Mouse (Mus musculus): ENCODE data around the gene Sypl. TPM values are rescaled to one million over a fixed set of nuclear protein-coding genes. Genes with fewer than 3 reads are reported as not detected.
A peak's percentile ranks its signal among the peaks of the same experiment; 100 is the strongest.

Gene Sypl
- total and polyA plus RNA-seq, 3 experiments, result 13.3 to 110 (median 52.8) TPM

- Histone ChIP-seq H3K36me3 (ENCODE audit: control insufficient read depth in 1 of 2, insufficient read depth in 2 of 2, low read length in 2 of 2) (no peaks in the 10 kb centered on the region), H3K9me3 (replicated peaks; ENCODE audit: insufficient read depth, low read length) (no peaks in the 10 kb centered on the region), H3K9ac (ENCODE audit: control insufficient read depth, low read depth, low read length, poor library complexity, severe bottlenecking) (no peak overlapping the region), H3K79me2 (ENCODE audit: control insufficient read depth, insufficient read depth, low read length, poor library complexity) (no peaks in the 10 kb centered on the region), H3K27me3 (ENCODE audit: control insufficient read depth in 1 of 2, insufficient read depth in 2 of 2, low read length in 2 of 2) (no peaks in the 10 kb centered on the region), H3K27ac (ENCODE audit: control insufficient read depth, low read depth, low read length) (no peak overlapping the region), H3K4me3 (ENCODE audit: control insufficient read depth in 1 of 2, insufficient read depth in 1 of 2, low read depth in 2 of 2, low read length in 2 of 2) (no peak overlapping the region), H3K4me1 (ENCODE audit: control insufficient read depth in 1 of 2, insufficient read depth in 2 of 2, low read length in 2 of 2) (no peaks in the 10 kb centered on the region)
- TF ChIP-seq ZC3H11A (IDR thresholded peaks at IDR 0.05; ENCODE audit: low read depth, low read length) (no peak), NRF1 (IDR thresholded peaks at IDR 0.05; ENCODE audit: insufficient read depth, low read depth, low read length, poor library complexity, severe bottlenecking) (no peak), ETS1 (IDR thresholded peaks at IDR 0.05; ENCODE audit: low read depth, low read length) (no peak), MAFK (IDR thresholded peaks at IDR 0.05; ENCODE audit: borderline replicate concordance, low read depth, low read length) (no peak), MAX (IDR thresholded peaks at IDR 0.05; ENCODE audit: low read length) (no peak), SIN3A (IDR thresholded peaks at IDR 0.05; ENCODE audit: low read length) (no peak), MYB (IDR thresholded peaks at IDR 0.05; ENCODE audit: low read depth, low read length) (no peak), MAZ (IDR thresholded peaks at IDR 0.05; ENCODE audit: low read depth, low read length) (no peak), CTCF (IDR thresholded peaks at IDR 0.05 in 2 of 3, conservative IDR thresholded peaks at IDR 0.05 in 1 of 3; ENCODE audit: control insufficient read depth in 1 of 3, insufficient read depth in 1 of 3, low read depth in 2 of 3, low read length in 3 of 3, poor library complexity in 1 of 3, severe bottlenecking in 1 of 3) (no peak)
- DNase-seq (ENCODE audit: low read depth, low spot score), result no peak
These were observed 68.1 kb downstream of the Sypl start for GRCm38 (mm10) chr12:33021751-33022150.

GRCm38 (mm10) chr12:33024524-33024923 is 70.8 kb downstream of the Sypl start:
- no peak overlapping the region for H3K4me3 ChIP-seq (ENCODE audit: control insufficient read depth in 1 of 2, insufficient read depth in 1 of 2, low read depth in 2 of 2, low read length in 2 of 2)
- no peak overlapping the region for H3K9ac ChIP-seq (ENCODE audit: control insufficient read depth, low read depth, low read length, poor library complexity, severe bottlenecking)
- H3K27me3 ChIP-seq (ENCODE audit: control insufficient read depth in 1 of 2, insufficient read depth in 2 of 2, low read length in 2 of 2), result no peaks in the 10 kb centered on the region
- H3K79me2 ChIP-seq (ENCODE audit: control insufficient read depth, insufficient read depth, low read length, poor library complexity), result no peaks in the 10 kb centered on the region
- no peak for TF ChIP-seq MAFK (IDR thresholded peaks at IDR 0.05; ENCODE audit: borderline replicate concordance, low read depth, low read length)
- no peak for TF ChIP-seq SIN3A (IDR thresholded peaks at IDR 0.05; ENCODE audit: low read length)
- no peak for TF ChIP-seq MEF2A (IDR thresholded peaks at IDR 0.05; ENCODE audit: extremely low read depth, insufficient replicate concordance, low read depth, low read length, poor library complexity, severe bottlenecking)
- no peak for TF ChIP-seq TCF12 (IDR thresholded peaks at IDR 0.05; ENCODE audit: low read depth, low read length)
- no peak for TF ChIP-seq POLR2AphosphoS2 (IDR thresholded peaks at IDR 0.05; ENCODE audit: low read length)
- H3K27ac ChIP-seq (ENCODE audit: control insufficient read depth, low read depth, low read length), result no peak overlapping the region
- no peaks in the 10 kb centered on the region for H3K4me1 ChIP-seq (ENCODE audit: control insufficient read depth in 1 of 2, insufficient read depth in 2 of 2, low read length in 2 of 2)
- DNase-seq (ENCODE audit: low read depth, low spot score), result no peak
- H3K9me3 ChIP-seq (replicated peaks; ENCODE audit: insufficient read depth, low read length), result no peaks in the 10 kb centered on the region
- no peaks in the 10 kb centered on the region for H3K36me3 ChIP-seq (ENCODE audit: control insufficient read depth in 1 of 2, insufficient read depth in 2 of 2, low read length in 2 of 2)

- H3K4me3 ChIP-seq (ENCODE audit: control insufficient read depth in 1 of 2, insufficient read depth in 1 of 2, low read depth in 2 of 2, low read length in 2 of 2), result no peak overlapping the region
- TF ChIP-seq MAX (IDR thresholded peaks at IDR 0.05; ENCODE audit: low read length) (0 out of 2 replicates have a peak, but pooled peaks have one; percentile 31), SIN3A (IDR thresholded peaks at IDR 0.05; ENCODE audit: low read length) (peak; percentile 63), MYC (IDR thresholded peaks at IDR 0.05; ENCODE audit: low read depth, low read length) (peak; percentile 79; the same call in 1 of the 2 replicates), CHD1 (IDR thresholded peaks at IDR 0.05; ENCODE audit: low read depth, low read length) (no peak), CTCF (IDR thresholded peaks at IDR 0.05 in 2 of 3, conservative IDR thresholded peaks at IDR 0.05 in 1 of 3; ENCODE audit: control insufficient read depth in 1 of 3, insufficient read depth in 1 of 3, low read depth in 2 of 3, low read length in 3 of 3, poor library complexity in 1 of 3, severe bottlenecking in 1 of 3) (peak; percentile 89 to 99 (median 90)), MXI1 (IDR thresholded peaks at IDR 0.05; ENCODE audit: low read depth, low read length) (peak; percentile 41; the same call in 1 of the 2 replicates), SMC3 (IDR thresholded peaks at IDR 0.05; ENCODE audit: low read depth, low read length) (peak; percentile 99), ELF1 (IDR thresholded peaks at IDR 0.05; ENCODE audit: low read depth, low read length) (no peak), RAD21 (IDR thresholded peaks at IDR 0.05; ENCODE audit: low read depth, low read length) (peak; percentile 99), ZC3H11A (IDR thresholded peaks at IDR 0.05; ENCODE audit: low read depth, low read length) (peak; percentile 98), BHLHE40 (IDR thresholded peaks at IDR 0.05; ENCODE audit: borderline replicate concordance, low read depth, low read length) (no peak)
- no peaks in the 10 kb centered on the region for H3K79me2 ChIP-seq (ENCODE audit: control insufficient read depth, insufficient read depth, low read length, poor library complexity)
- no peaks in the 10 kb centered on the region for H3K27me3 ChIP-seq (ENCODE audit: control insufficient read depth in 1 of 2, insufficient read depth in 2 of 2, low read length in 2 of 2)
- no peaks in the 10 kb centered on the region for H3K9me3 ChIP-seq (replicated peaks; ENCODE audit: insufficient read depth, low read length)
- no peaks in the 10 kb centered on the region for H3K36me3 ChIP-seq (ENCODE audit: control insufficient read depth in 1 of 2, insufficient read depth in 2 of 2, low read length in 2 of 2)
- H3K4me1 ChIP-seq (ENCODE audit: control insufficient read depth in 1 of 2, insufficient read depth in 2 of 2, low read length in 2 of 2), result no peaks in the 10 kb centered on the region
- no peak overlapping the region for H3K27ac ChIP-seq (ENCODE audit: control insufficient read depth, low read depth, low read length)
- no peak overlapping the region for H3K9ac ChIP-seq (ENCODE audit: control insufficient read depth, low read depth, low read length, poor library complexity, severe bottlenecking)
- DNase-seq (ENCODE audit: low read depth, low spot score), result peak; percentile 86
These were observed 73.4 kb downstream of the Sypl start for GRCm38 (mm10) chr12:33027093-33027492.
